Mouse (Mus musculus): ENCODE measurements around the gene Hacd2. TPM values are rescaled to one million over a fixed set of nuclear protein-coding genes. Genes with fewer than 3 reads are reported as not detected.

The Hacd2 gene
- polyA plus RNA-seq, 1 experiment from 2014 or later = 27.2 TPM

GRCm38 (mm10) chr16:35018470-35018974 is 3.7 kb upstream of the Hacd2 start:
- Histone ChIP-seq H3K27ac (ENCODE audit: low read depth, low read length) (no peak overlapping the region), H3K36me3 (ENCODE audit: control insufficient read depth, insufficient read depth, low read length) (no peaks in the 10 kb centered on the region), H3K27me3 (ENCODE audit: control insufficient read depth, insufficient read depth, low read length) (peaks cover 2% of the 10 kb centered on the region; the same call in 1 of the 2 replicates), H3K4me1 (ENCODE audit: control insufficient read depth, insufficient read depth, low read length) (peaks cover 2% of the 10 kb centered on the region; the same call in 1 of the 2 replicates), H3K4me2 (no peak overlapping the region), H3K4me3 (ENCODE audit: low read depth, low read length) (no peak overlapping the region), H3K9me3 (ENCODE audit: control insufficient read depth, low read length) (no peaks in the 10 kb centered on the region), H3K9ac (ENCODE audit: low read length) (no peak overlapping the region)
- 80% methylated on average over 1 of the region's 1 CpGs for WGBS
- DNase-seq (ENCODE audit: low spot score, missing footprints) = no peak
- ATAC-seq (ENCODE audit: low FRiP score) = no peak

- DNase-seq (ENCODE audit: low spot score, missing footprints) (no peak), ATAC-seq (ENCODE audit: low FRiP score) (no peak)
- 53% methylated on average over 5 of the region's 5 CpGs for WGBS
- peaks cover 2% of the 10 kb centered on the region; the same call in 1 of the 2 replicates for H3K4me1 ChIP-seq (ENCODE audit: control insufficient read depth, insufficient read depth, low read length)
- H3K9me3 ChIP-seq (ENCODE audit: control insufficient read depth, low read length) = no peaks in the 10 kb centered on the region
- no peak overlapping the region for H3K9ac ChIP-seq (ENCODE audit: low read length)
- no peaks in the 10 kb centered on the region for H3K36me3 ChIP-seq (ENCODE audit: control insufficient read depth, insufficient read depth, low read length)
- H3K27ac ChIP-seq (ENCODE audit: low read depth, low read length) = no peak overlapping the region
- peaks cover 2% of the 10 kb centered on the region; the same call in 1 of the 2 replicates for H3K27me3 ChIP-seq (ENCODE audit: control insufficient read depth, insufficient read depth, low read length)
- H3K4me3 ChIP-seq (ENCODE audit: low read depth, low read length) = peak overlapping the region; percentile 87; the same call in 1 of the 2 replicates
- peak overlapping the region; percentile 41 for H3K4me2 ChIP-seq
These were observed 356 bp upstream of the Hacd2 start for GRCm38 (mm10) chr16:35021903-35022241.

DNA sequence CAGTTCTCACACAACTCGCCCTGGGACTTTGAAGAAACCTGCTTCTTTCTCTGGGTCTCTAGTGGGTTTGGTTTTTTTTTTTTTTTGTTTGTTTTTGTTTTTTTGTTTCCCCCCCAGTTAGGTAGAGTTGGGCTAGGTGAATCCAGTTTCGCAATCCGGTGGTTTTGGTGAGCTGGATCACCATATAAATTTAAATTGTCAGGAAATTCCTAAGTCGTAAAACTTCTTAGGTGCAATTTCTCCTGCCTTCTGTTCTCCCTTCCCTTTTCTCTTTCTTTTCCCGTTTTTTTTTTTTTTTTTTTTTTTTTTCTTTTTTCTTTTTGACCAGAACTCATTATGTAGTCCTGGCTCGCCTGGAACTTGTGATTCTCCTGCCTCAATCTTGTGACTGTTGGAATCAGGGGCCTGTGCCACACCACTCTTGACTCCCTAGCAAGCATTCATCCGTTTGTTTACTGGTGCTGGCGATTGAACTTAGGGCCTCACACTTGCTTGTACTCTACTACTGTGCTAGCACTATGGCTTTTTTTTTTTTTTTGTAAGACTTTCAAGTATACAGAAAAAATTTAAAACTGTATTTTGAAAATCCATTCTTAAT is 1.0 kb downstream of the Hacd2 start:
- DNase-seq (ENCODE audit: low spot score, missing footprints) (no peak), ATAC-seq (ENCODE audit: low FRiP score) (no peak)
- no peaks in the 10 kb centered on the region for H3K36me3 ChIP-seq (ENCODE audit: control insufficient read depth, insufficient read depth, low read length)
- H3K4me1 ChIP-seq (ENCODE audit: control insufficient read depth, insufficient read depth, low read length) = peaks cover 2% of the 10 kb centered on the region; the same call in 1 of the 2 replicates
- peak overlapping the region; percentile 81; the same call in 1 of the 2 replicates for H3K27ac ChIP-seq (ENCODE audit: low read depth, low read length)
- H3K4me3 ChIP-seq (ENCODE audit: low read depth, low read length) = peak overlapping the region; percentile 87
- WGBS = 3% methylated on average over 8 of the region's 8 CpGs
- H3K27me3 ChIP-seq (ENCODE audit: control insufficient read depth, insufficient read depth, low read length) = peaks cover 2% of the 10 kb centered on the region; the same call in 1 of the 2 replicates
- peak overlapping the region; percentile 63 for H3K4me2 ChIP-seq
- H3K9me3 ChIP-seq (ENCODE audit: control insufficient read depth, low read length) = no peaks in the 10 kb centered on the region
- H3K9ac ChIP-seq (ENCODE audit: low read length) = peak overlapping the region; percentile 88

DNA sequence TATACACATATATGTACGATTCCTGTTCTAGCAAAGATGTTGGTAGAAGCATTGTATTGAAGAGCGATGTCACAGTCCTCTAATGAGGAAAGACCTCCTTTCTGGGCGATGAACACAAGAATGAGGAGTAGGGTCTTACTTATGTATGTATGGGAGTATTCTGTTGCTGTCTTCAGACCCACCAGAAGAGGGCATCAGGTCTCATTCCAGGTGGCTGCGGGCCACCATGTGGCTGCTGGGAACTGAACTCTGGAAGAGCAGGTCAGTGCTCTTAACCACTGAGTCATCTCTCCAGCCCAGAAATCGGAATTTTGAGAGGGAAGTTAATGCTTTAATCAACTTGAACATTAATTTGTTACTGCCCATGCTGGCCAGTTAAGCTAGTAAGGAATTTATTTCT is 2.1 kb downstream of the Hacd2 start:
- H3K27ac ChIP-seq (ENCODE audit: low read depth, low read length) = no peak overlapping the region
- H3K36me3 ChIP-seq (ENCODE audit: control insufficient read depth, insufficient read depth, low read length) = peaks cover 2% of the 10 kb centered on the region; the same call in 1 of the 2 replicates
- H3K4me3 ChIP-seq (ENCODE audit: low read depth, low read length) = no peak overlapping the region
- ATAC-seq (ENCODE audit: low FRiP score) = no peak
- H3K4me1 ChIP-seq (ENCODE audit: control insufficient read depth, insufficient read depth, low read length) = peaks cover 2% of the 10 kb centered on the region; the same call in 1 of the 2 replicates
- 80% methylated on average over 5 of the region's 5 CpGs for WGBS
- no peak overlapping the region for H3K4me2 ChIP-seq
- peaks cover 2% of the 10 kb centered on the region; the same call in 1 of the 2 replicates for H3K27me3 ChIP-seq (ENCODE audit: control insufficient read depth, insufficient read depth, low read length)
- H3K9ac ChIP-seq (ENCODE audit: low read length) = no peak overlapping the region
- DNase-seq (ENCODE audit: low spot score, missing footprints) = no peak
- no peaks in the 10 kb centered on the region for H3K9me3 ChIP-seq (ENCODE audit: control insufficient read depth, low read length)

DNA sequence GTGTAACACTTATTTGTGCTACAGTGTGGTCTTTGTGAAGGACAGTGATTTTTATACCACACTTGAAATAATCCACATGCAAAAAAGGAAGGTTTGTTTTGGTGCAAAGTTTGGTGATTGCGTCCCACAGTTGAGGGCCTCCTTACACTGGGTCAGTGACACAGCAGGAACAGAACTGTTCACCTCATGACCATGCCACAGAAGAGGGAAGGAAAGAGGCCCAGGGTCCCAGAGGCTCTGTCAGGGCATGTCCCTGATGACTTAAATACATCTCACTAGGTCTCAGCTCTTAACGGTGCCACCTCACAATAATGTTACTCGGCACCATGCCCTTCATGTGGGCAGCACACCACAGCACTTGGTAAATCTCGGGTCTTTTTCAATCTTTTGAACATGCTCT is 3.1 kb downstream of the Hacd2 start:
- no peak overlapping the region for H3K4me2 ChIP-seq
- H3K27me3 ChIP-seq (ENCODE audit: control insufficient read depth, insufficient read depth, low read length) = peaks cover 2% of the 10 kb centered on the region; the same call in 1 of the 2 replicates
- H3K9me3 ChIP-seq (ENCODE audit: control insufficient read depth, low read length) = no peaks in the 10 kb centered on the region
- no peak overlapping the region for H3K4me3 ChIP-seq (ENCODE audit: low read depth, low read length)
- no peak overlapping the region for H3K9ac ChIP-seq (ENCODE audit: low read length)
- ATAC-seq (ENCODE audit: low FRiP score) (no peak), DNase-seq (ENCODE audit: low spot score, missing footprints) (no peak)
- H3K4me1 ChIP-seq (ENCODE audit: control insufficient read depth, insufficient read depth, low read length) = peaks cover 2% of the 10 kb centered on the region; the same call in 1 of the 2 replicates
- WGBS = 92% methylated on average over 4 of the region's 4 CpGs
- no peak overlapping the region for H3K27ac ChIP-seq (ENCODE audit: low read depth, low read length)
- H3K36me3 ChIP-seq (ENCODE audit: control insufficient read depth, insufficient read depth, low read length) = peaks cover 2% of the 10 kb centered on the region; the same call in 1 of the 2 replicates

DNA sequence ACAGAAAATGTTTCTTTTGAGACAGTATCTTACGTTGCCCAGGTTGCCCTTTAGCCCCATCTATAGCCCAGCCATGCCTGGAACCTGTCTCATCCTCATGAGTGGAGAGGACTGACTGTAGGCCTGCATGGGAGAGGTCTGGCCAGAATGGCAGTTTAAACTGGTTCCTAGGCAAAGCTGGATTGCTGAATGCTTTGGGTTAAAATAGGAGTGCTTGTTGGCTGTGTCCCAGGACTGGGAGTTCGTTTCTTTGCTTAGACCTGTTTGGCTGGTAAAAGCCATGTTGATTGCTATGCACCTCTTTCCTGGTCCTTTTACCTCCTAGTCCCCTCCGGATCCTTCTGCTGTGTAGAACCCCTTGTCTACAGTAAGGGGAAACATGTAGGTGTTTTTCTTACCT is 11.0 kb downstream of the Hacd2 start:
- Histone ChIP-seq H3K4me2 (no peak overlapping the region), H3K27me3 (ENCODE audit: control insufficient read depth, insufficient read depth, low read length) (no peaks in the 10 kb centered on the region), H3K4me1 (ENCODE audit: control insufficient read depth, insufficient read depth, low read length) (peaks cover 6% of the 10 kb centered on the region), H3K4me3 (ENCODE audit: low read depth, low read length) (no peak overlapping the region), H3K9ac (ENCODE audit: low read length) (no peak overlapping the region), H3K9me3 (ENCODE audit: control insufficient read depth, low read length) (no peaks in the 10 kb centered on the region), H3K27ac (ENCODE audit: low read depth, low read length) (no peak overlapping the region), H3K36me3 (ENCODE audit: control insufficient read depth, insufficient read depth, low read length) (peaks cover 2% of the 10 kb centered on the region; the same call in 1 of the 2 replicates)
- 84% methylated on average over 3 of the region's 3 CpGs for WGBS
- ATAC-seq (ENCODE audit: low FRiP score) (no peak), DNase-seq (ENCODE audit: low spot score, missing footprints) (no peak)

GRCm38 (mm10) chr16:35033809-35034577 is 11.8 kb downstream of the Hacd2 start:
- DNase-seq (ENCODE audit: low spot score, missing footprints) (no peak), ATAC-seq (ENCODE audit: low FRiP score) (no peak)
- H3K27ac ChIP-seq (ENCODE audit: low read depth, low read length) = no peak overlapping the region
- 85% methylated on average over 8 of the region's 8 CpGs for WGBS
- H3K9me3 ChIP-seq (ENCODE audit: control insufficient read depth, low read length) = no peaks in the 10 kb centered on the region
- H3K9ac ChIP-seq (ENCODE audit: low read length) = no peak overlapping the region
- H3K27me3 ChIP-seq (ENCODE audit: control insufficient read depth, insufficient read depth, low read length) = no peaks in the 10 kb centered on the region
- no peak overlapping the region for H3K4me3 ChIP-seq (ENCODE audit: low read depth, low read length)
- H3K4me2 ChIP-seq = no peak overlapping the region
- peaks cover 7% of the 10 kb centered on the region for H3K4me1 ChIP-seq (ENCODE audit: control insufficient read depth, insufficient read depth, low read length)
- H3K36me3 ChIP-seq (ENCODE audit: control insufficient read depth, insufficient read depth, low read length) = no peaks in the 10 kb centered on the region; the same call in 1 of the 2 replicates

DNA sequence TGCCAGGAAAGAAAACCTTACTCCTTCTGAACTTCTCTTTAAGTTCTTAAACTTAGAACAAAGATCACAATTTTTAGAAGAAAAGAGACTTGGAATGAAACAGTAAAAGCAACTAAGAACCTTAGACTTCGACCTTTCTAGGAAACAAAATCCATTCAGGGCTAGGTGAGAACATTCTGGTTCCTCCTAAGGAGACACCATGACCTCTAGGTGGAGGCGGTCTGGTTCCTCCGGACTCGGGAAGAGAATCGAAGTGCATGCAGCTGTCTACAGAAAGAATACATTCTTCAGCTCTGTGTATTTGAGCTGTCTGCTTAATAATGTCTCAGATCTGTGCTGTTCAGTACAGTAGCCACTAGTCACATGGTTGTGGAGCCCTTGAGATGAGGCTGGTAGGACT is 12.7 kb downstream of the Hacd2 start:
- Histone ChIP-seq H3K9me3 (ENCODE audit: control insufficient read depth, low read length) (no peaks in the 10 kb centered on the region), H3K4me3 (ENCODE audit: low read depth, low read length) (no peak overlapping the region), H3K36me3 (ENCODE audit: control insufficient read depth, insufficient read depth, low read length) (no peaks in the 10 kb centered on the region; the same call in 1 of the 2 replicates), H3K4me1 (ENCODE audit: control insufficient read depth, insufficient read depth, low read length) (peaks cover 7% of the 10 kb centered on the region), H3K27ac (ENCODE audit: low read depth, low read length) (no peak overlapping the region), H3K27me3 (ENCODE audit: control insufficient read depth, insufficient read depth, low read length) (no peaks in the 10 kb centered on the region), H3K4me2 (no peak overlapping the region), H3K9ac (ENCODE audit: low read length) (no peak overlapping the region)
- 91% methylated on average over 5 of the region's 5 CpGs for WGBS
- no peak for ATAC-seq (ENCODE audit: low FRiP score)
- no peak for DNase-seq (ENCODE audit: low spot score, missing footprints)

GRCm38 (mm10) chr16:35036754-35037153 is 14.5 kb downstream of the Hacd2 start:
- H3K4me3 ChIP-seq (ENCODE audit: low read depth, low read length) = no peak overlapping the region
- H3K9ac ChIP-seq (ENCODE audit: low read length) = no peak overlapping the region
- H3K4me1 ChIP-seq (ENCODE audit: control insufficient read depth, insufficient read depth, low read length) = peaks cover 7% of the 10 kb centered on the region
- no peak overlapping the region for H3K4me2 ChIP-seq
- ATAC-seq (ENCODE audit: low FRiP score) (no peak), DNase-seq (ENCODE audit: low spot score, missing footprints) (no peak)
- no peak overlapping the region for H3K27ac ChIP-seq (ENCODE audit: low read depth, low read length)
- H3K27me3 ChIP-seq (ENCODE audit: control insufficient read depth, insufficient read depth, low read length) = no peaks in the 10 kb centered on the region
- WGBS = 89% methylated on average over 5 of the region's 5 CpGs
- no peaks in the 10 kb centered on the region for H3K9me3 ChIP-seq (ENCODE audit: control insufficient read depth, low read length)
- no peaks in the 10 kb centered on the region; the same call in 1 of the 2 replicates for H3K36me3 ChIP-seq (ENCODE audit: control insufficient read depth, insufficient read depth, low read length)

Data from midbrain, embryonic 11.5 days (tissue).